Mouse (Mus musculus): ENCODE results near the gene Ssc5d.

Ssc5d gene

GRCm38 (mm10) chr7:4950561-4951342 is 25.2 kb downstream of the Ssc5d start:
- DNase-seq, result no peak

GRCm38 (mm10) chr7:4953815-4954445 is 28.3 kb downstream of the Ssc5d start:
- no peak for DNase-seq

GRCm38 (mm10) chr7:4957361-4957760 is 31.8 kb downstream of the Ssc5d start:
- DNase-seq, result no peak

- no peak for DNase-seq
Observed at GRCm38 (mm10) chr7:4963527-4963926, 37.9 kb downstream of the Ssc5d start.

- DNase-seq, result peak; percentile 64 to 81
Observed at GRCm38 (mm10) chr7:4964272-4964671, 38.7 kb downstream of the Ssc5d start, which contains the start of gene Sbk2. Sbk2 (minus strand) TSS chr7:4964406.

GRCm38 (mm10) chr7:4964988-4965387 is 39.4 kb downstream of the Ssc5d start:
- DNase-seq, result no peak

- no peak for DNase-seq
Observed at GRCm38 (mm10) chr7:4971068-4971467, 45.5 kb downstream of the Ssc5d start, which contains the start of gene Sbk3. Sbk3 (minus strand) TSS chr7:4971168.

GRCm38 (mm10) chr7:4971710-4972109 is 46.1 kb downstream of the Ssc5d start:
- no peak for DNase-seq

- DNase-seq, result no peak
Observed at GRCm38 (mm10) chr7:4972321-4973047, 46.9 kb downstream of the Ssc5d start.

GRCm38 (mm10) chr7:4975455-4975854 is 49.9 kb downstream of the Ssc5d start:
- DNase-seq, result no peak

GRCm38 (mm10) chr7:4976832-4977231 is 51.2 kb downstream of the Ssc5d start:
- no peak for DNase-seq

- no peak for DNase-seq
Observed at GRCm38 (mm10) chr7:4988250-4988649, 62.7 kb downstream of the Ssc5d start.

- DNase-seq, result no peak
Observed at GRCm38 (mm10) chr7:4993347-4993998, 67.9 kb downstream of the Ssc5d start.

GRCm38 (mm10) chr7:4993999-4994788 is 68.6 kb downstream of the Ssc5d start:
- DNase-seq, result no peak

All from spleen, adult 18-20 months (tissue).